Mouse (Mus musculus) forebrain, embryonic 12.5 days (tissue): ENCODE results near the gene Faf2. TPM values are rescaled to one million over a fixed set of nuclear protein-coding genes. Genes with fewer than 3 reads are reported as not detected.

Experiments
- ATAC-seq: fragments of 200-750 bp; cut with Nextera tagmentation; 2 replicates; pipeline ENCODE4 v1.8.0; 2017; ENCODE audit warnings: moderate TSS enrichment; ENCODE audit not compliant: low FRiP score
- H3K27ac ChIP-seq: fragments of 300-500 bp; sonication (generic); 2 replicates; pipeline ENCODE4 v1.5.1; 2016; ENCODE audit warnings: mild to moderate bottlenecking
- H3K27me3 ChIP-seq: fragments of 300-500 bp; sonication (generic); 2 replicates; pipeline ENCODE4 v1.6.1; 2016; ENCODE audit warnings: mild to moderate bottlenecking
- H3K36me3 ChIP-seq: fragments of 300-500 bp; sonication (generic); replicated peaks from 2 replicates; pipeline ENCODE4 v1.6.1; 2016; ENCODE audit warnings: mild to moderate bottlenecking
- H3K4me1 ChIP-seq: fragments of 300-500 bp; sonication (generic); 2 replicates; pipeline ENCODE4 v1.6.1; 2016
- H3K4me2 ChIP-seq: fragments of 300-500 bp; sonication (generic); 2 replicates; pipeline ENCODE4 v1.6.1; 2016; ENCODE audit warnings: mild to moderate bottlenecking, moderate library complexity
- H3K4me3 ChIP-seq: fragments of 300-500 bp; sonication (generic); replicated peaks from 2 replicates; pipeline ENCODE4 v1.5.1; 2016; ENCODE audit warnings: mild to moderate bottlenecking
- H3K9ac ChIP-seq: fragments of 300-500 bp; sonication (generic); 2 replicates; pipeline ENCODE4 v1.6.1; 2016; ENCODE audit warnings: mild to moderate bottlenecking
- H3K9me3 ChIP-seq: fragments of 300-500 bp; sonication (generic); 2 replicates; pipeline ENCODE4 v1.6.1; 2016
- WGBS: fragments of 180-500 bp; shearing (Covaris S2); methylation state at CpG from one replicate; pipeline ENCODE4 v1.1.7; 2016; 5-methylcytosine and 5-hydroxymethylcytosine counted together
- polyA plus RNA-seq: library from polyadenylated mRNA; unstranded; fragments of >200 nt; fragmentation: Nextera tagmentation; extraction: Ambion mirVana; gene quantifications from 2 replicates; pipeline ENCODE4 v1.2.1, GENCODE M21; 2016

The Faf2 gene
- polyA plus RNA-seq, 1 experiment from 2014 or later, result 76.7 TPM

- Histone ChIP-seq H3K9ac (peak within 1 kb of the TSS; percentile 78), H3K27me3 (no peaks in the 10 kb centered on the region), H3K4me1 (peaks cover 25% of the 10 kb centered on the region), H3K4me2 (peak within 1 kb of the TSS; percentile 78), H3K4me3 (peak within 1 kb of the TSS; percentile 77), H3K36me3 (peaks cover 33% of the 10 kb centered on the region), H3K9me3 (no peaks in the 10 kb centered on the region), H3K27ac (peak within 1 kb of the TSS; percentile 79)
- peak; percentile 97 for ATAC-seq
- WGBS, result under 1% methylated on average over 51 of the region's 51 CpGs
Measured at GRCm38 (mm10) chr13:54589996-54590951, 31.3 kb upstream of the Faf2 start, which contains the start of the genes Nop16 and Higd2a. TSS of gene Nop16 (minus strand) at chr13:54590090. TSS of gene Higd2a (plus strand) at chr13:54590207.

GRCm38 (mm10) chr13:54591776-54592356, 29.7 kb upstream of the Faf2 start:
- Histone ChIP-seq H3K27ac (no peak overlapping the region), H3K4me2 (no peak overlapping the region), H3K4me1 (peaks cover 25% of the 10 kb centered on the region), H3K27me3 (no peaks in the 10 kb centered on the region), H3K4me3 (no peak overlapping the region), H3K9ac (no peak overlapping the region; the same call in 1 of the 2 replicates), H3K36me3 (peaks cover 19% of the 10 kb centered on the region; the same call in 1 of the 2 replicates), H3K9me3 (no peaks in the 10 kb centered on the region)
- WGBS, result 90% methylated on average over 8 of the region's 8 CpGs
- ATAC-seq, result no peak

GRCm38 (mm10) chr13:54593617-54594016, 28.0 kb upstream of the Faf2 start:
- Histone ChIP-seq H3K4me1 (peaks cover 23% of the 10 kb centered on the region), H3K4me3 (no peak overlapping the region), H3K9me3 (no peaks in the 10 kb centered on the region), H3K27me3 (0 out of 2 replicates have a peak, but pooled peaks cover 5% of the 10 kb centered on the region), H3K9ac (no peak overlapping the region), H3K4me2 (no peak overlapping the region), H3K27ac (no peak overlapping the region), H3K36me3 (peaks cover 8% of the 10 kb centered on the region; the same call in 1 of the 2 replicates)
- WGBS, result 88% methylated on average over 11 of the region's 11 CpGs
- no peak for ATAC-seq

- no peak overlapping the region for H3K4me3 ChIP-seq
- H3K27ac ChIP-seq, result no peak overlapping the region
- no peak overlapping the region for H3K9ac ChIP-seq
- peaks cover 9% of the 10 kb centered on the region for H3K4me1 ChIP-seq
- H3K9me3 ChIP-seq, result no peaks in the 10 kb centered on the region
- peaks cover 11% of the 10 kb centered on the region for H3K27me3 ChIP-seq
- WGBS, result 89% methylated on average over 8 of the region's 8 CpGs
- ATAC-seq, result no peak
- peaks cover 14% of the 10 kb centered on the region; the same call in 1 of the 2 replicates for H3K36me3 ChIP-seq
- no peak overlapping the region for H3K4me2 ChIP-seq
Measured at GRCm38 (mm10) chr13:54596107-54596690, 25.4 kb upstream of the Faf2 start.

GRCm38 (mm10) chr13:54596870-54597269, 24.7 kb upstream of the Faf2 start:
- peaks cover 2% of the 10 kb centered on the region; the same call in 1 of the 2 replicates for H3K4me1 ChIP-seq
- WGBS, result 73% methylated on average over 5 of the region's 5 CpGs
- H3K27me3 ChIP-seq, result peaks cover 15% of the 10 kb centered on the region
- peaks cover 14% of the 10 kb centered on the region; the same call in 1 of the 2 replicates for H3K36me3 ChIP-seq
- H3K4me2 ChIP-seq, result no peak overlapping the region
- H3K9ac ChIP-seq, result no peak overlapping the region
- no peaks in the 10 kb centered on the region for H3K9me3 ChIP-seq
- H3K4me3 ChIP-seq, result no peak overlapping the region
- H3K27ac ChIP-seq, result no peak overlapping the region
- no peak for ATAC-seq

- Histone ChIP-seq H3K27me3 (peaks cover 31% of the 10 kb centered on the region), H3K4me2 (no peak overlapping the region), H3K4me1 (peaks cover 5% of the 10 kb centered on the region; the same call in 1 of the 2 replicates), H3K27ac (no peak overlapping the region), H3K36me3 (peaks cover 11% of the 10 kb centered on the region; the same call in 1 of the 2 replicates), H3K4me3 (no peak overlapping the region), H3K9ac (no peak overlapping the region), H3K9me3 (no peaks in the 10 kb centered on the region)
- no peak for ATAC-seq
- 89% methylated on average over 12 of the region's 12 CpGs for WGBS
Measured at GRCm38 (mm10) chr13:54598622-54599143, 22.9 kb upstream of the Faf2 start.

GRCm38 (mm10) chr13:54602639-54603111, 18.9 kb upstream of the Faf2 start:
- Histone ChIP-seq H3K9me3 (no peaks in the 10 kb centered on the region), H3K9ac (no peak overlapping the region), H3K27me3 (peaks cover 57% of the 10 kb centered on the region), H3K27ac (no peak overlapping the region), H3K4me1 (peaks cover 11% of the 10 kb centered on the region; the same call in 1 of the 2 replicates), H3K4me2 (no peak overlapping the region), H3K36me3 (peaks cover 9% of the 10 kb centered on the region; the same call in 1 of the 2 replicates), H3K4me3 (no peak overlapping the region)
- ATAC-seq, result no peak
- 57% methylated on average over 3 of the region's 3 CpGs for WGBS

GRCm38 (mm10) chr13:54603501-54603900, 18.1 kb upstream of the Faf2 start:
- Histone ChIP-seq H3K4me1 (peaks cover 12% of the 10 kb centered on the region; the same call in 1 of the 2 replicates), H3K4me3 (no peak overlapping the region), H3K9ac (no peak overlapping the region), H3K36me3 (0 out of 2 replicates have a peak, but pooled peaks cover 5% of the 10 kb centered on the region), H3K4me2 (no peak overlapping the region), H3K9me3 (no peaks in the 10 kb centered on the region), H3K27ac (no peak overlapping the region), H3K27me3 (peaks cover 58% of the 10 kb centered on the region)
- no peak for ATAC-seq

- H3K27ac ChIP-seq, result no peak overlapping the region
- WGBS, result 31% methylated on average over 4 of the region's 4 CpGs
Measured at GRCm38 (mm10) chr13:54604221-54604620, 17.4 kb upstream of the Faf2 start.

GRCm38 (mm10) chr13:54605426-54605825, 16.2 kb upstream of the Faf2 start:
- H3K9me3 ChIP-seq, result no peaks in the 10 kb centered on the region
- 78% methylated on average over 5 of the region's 5 CpGs for WGBS
- peaks cover 77% of the 10 kb centered on the region for H3K27me3 ChIP-seq
- H3K4me3 ChIP-seq, result no peak overlapping the region
- H3K9ac ChIP-seq, result no peak overlapping the region
- no peaks in the 10 kb centered on the region for H3K36me3 ChIP-seq
- H3K4me1 ChIP-seq, result peaks cover 21% of the 10 kb centered on the region
- no peak overlapping the region for H3K4me2 ChIP-seq
- no peak overlapping the region for H3K27ac ChIP-seq
- no peak for ATAC-seq

More at GRCm38 (mm10) chr13:54604221-54604620, 17.4 kb upstream of the Faf2 start:
- no peaks in the 10 kb centered on the region for H3K9me3 ChIP-seq
- ATAC-seq, result no peak
- H3K36me3 ChIP-seq, result 0 out of 2 replicates have a peak, but pooled peaks cover 2% of the 10 kb centered on the region
- peaks cover 19% of the 10 kb centered on the region for H3K4me1 ChIP-seq
- H3K4me3 ChIP-seq, result no peak overlapping the region
- no peak overlapping the region for H3K4me2 ChIP-seq
- no peak overlapping the region for H3K9ac ChIP-seq
- H3K27me3 ChIP-seq, result peaks cover 65% of the 10 kb centered on the region

GRCm38 (mm10) chr13:54607204-54607603, 14.4 kb upstream of the Faf2 start:
- Histone ChIP-seq H3K4me1 (peaks cover 34% of the 10 kb centered on the region), H3K4me2 (no peak overlapping the region), H3K27me3 (peaks cover 76% of the 10 kb centered on the region), H3K36me3 (no peaks in the 10 kb centered on the region), H3K27ac (no peak overlapping the region), H3K4me3 (no peak overlapping the region), H3K9me3 (no peaks in the 10 kb centered on the region), H3K9ac (no peak overlapping the region)
- ATAC-seq, result no peak
- WGBS, result 77% methylated on average over 5 of the region's 5 CpGs
